Mouse (Mus musculus) ES-Bruce4 (cell line): ENCODE measurements around the gene Adamtsl1.

Experiments used
- CTCF ChIP-seq: IDR thresholded peaks from one replicate; pipeline ENCODE4 v1.8.1; 2011; ENCODE audit warnings: low read depth, low read length
- EP300 ChIP-seq: IDR thresholded peaks from 2 replicates; pipeline ENCODE4 v1.6.1; 2011; ENCODE audit warnings: low read depth, low read length; ENCODE audit not compliant: insufficient read depth
- POLR2A ChIP-seq: IDR thresholded peaks from one replicate; pipeline ENCODE4 v1.8.1; 2011; ENCODE audit warnings: low read length; ENCODE audit not compliant: insufficient read depth

GRCm38 (mm10) chr4:86040921-86041320 lies 526.9 kb downstream of the Adamtsl1 start:
- TF ChIP-seq CTCF = no peak
- TF ChIP-seq POLR2A = no peak
- TF ChIP-seq EP300 = no peak
